Mouse (Mus musculus): ENCODE results near the gene Timp2. TPM values are rescaled to one million over a fixed set of nuclear protein-coding genes. Genes with fewer than 3 reads are reported as not detected.
A peak's percentile ranks its signal among the peaks of the same experiment; 100 is the strongest.

The Timp2 gene
- total and polyA plus RNA-seq, 2 experiments from 2014 or later: 118 to 170 TPM

- no peak overlapping the region for H3K9ac ChIP-seq (replicated peaks; ENCODE audit: low read length)
- peaks cover 27% of the 10 kb centered on the region for H3K4me1 ChIP-seq (ENCODE audit: insufficient read depth, low read length)
- no peaks in the 10 kb centered on the region for H3K36me3 ChIP-seq (ENCODE audit: insufficient read depth, low read length)
- no peak overlapping the region for H3K4me3 ChIP-seq (ENCODE audit: low read length)
- TF ChIP-seq CTCF (IDR thresholded peaks at IDR 0.05; ENCODE audit: low read depth): no peak
- ATAC-seq (no peak), DNase-seq (ENCODE audit: low spot score) (no peak)
- WGBS: 88% methylated on average over 14 of the region's 14 CpGs
- no peaks in the 10 kb centered on the region for H3K9me3 ChIP-seq (ENCODE audit: low read length)
- H3K27ac ChIP-seq: no peak overlapping the region
- no peaks in the 10 kb centered on the region for H3K27me3 ChIP-seq (ENCODE audit: insufficient read depth, low read length)
- H3K4me2 ChIP-seq (ENCODE audit: low read depth, low read length): no peak overlapping the region
Measured at GRCm38 (mm10) chr11:118330361-118330760, 25.2 kb downstream of the Timp2 start.

GRCm38 (mm10) chr11:118328947-118329346, 26.6 kb downstream of the Timp2 start:
- Histone ChIP-seq H3K27ac (peak overlapping the region; percentile 86; the same call in 1 of the 2 replicates), H3K4me1 (ENCODE audit: insufficient read depth, low read length) (peaks cover 27% of the 10 kb centered on the region), H3K27me3 (ENCODE audit: insufficient read depth, low read length) (no peaks in the 10 kb centered on the region), H3K9ac (replicated peaks; ENCODE audit: low read length) (no peak overlapping the region), H3K4me2 (ENCODE audit: low read depth, low read length) (no peak overlapping the region), H3K4me3 (ENCODE audit: low read length) (no peak overlapping the region), H3K9me3 (ENCODE audit: low read length) (no peaks in the 10 kb centered on the region), H3K36me3 (ENCODE audit: insufficient read depth, low read length) (no peaks in the 10 kb centered on the region)
- 84% methylated on average over 5 of the region's 5 CpGs for WGBS
- TF ChIP-seq CTCF (IDR thresholded peaks at IDR 0.05; ENCODE audit: low read depth): no peak
- ATAC-seq: no peak
- DNase-seq (ENCODE audit: low spot score): no peak

- peak overlapping the region; percentile 86 for H3K27ac ChIP-seq
Measured at GRCm38 (mm10) chr11:118328511-118328910, 27.0 kb downstream of the Timp2 start.

GRCm38 (mm10) chr11:118326991-118327971, 28.3 kb downstream of the Timp2 start:
- peak; percentile 94 for DNase-seq (ENCODE audit: low spot score)
- Histone ChIP-seq H3K27ac (peak overlapping the region; percentile 86), H3K4me1 (ENCODE audit: insufficient read depth, low read length) (peaks cover 30% of the 10 kb centered on the region), H3K4me2 (ENCODE audit: low read depth, low read length) (peak overlapping the region; percentile 36), H3K36me3 (ENCODE audit: insufficient read depth, low read length) (no peaks in the 10 kb centered on the region), H3K9ac (replicated peaks; ENCODE audit: low read length) (peak overlapping the region; percentile 33), H3K27me3 (ENCODE audit: insufficient read depth, low read length) (no peaks in the 10 kb centered on the region), H3K4me3 (ENCODE audit: low read length) (no peak overlapping the region), H3K9me3 (ENCODE audit: low read length) (no peaks in the 10 kb centered on the region)
- ATAC-seq: peak; percentile 92
- WGBS: 22% methylated on average over 24 of the region's 24 CpGs
- no peak for TF ChIP-seq CTCF (IDR thresholded peaks at IDR 0.05; ENCODE audit: low read depth)

More at GRCm38 (mm10) chr11:118328511-118328910, 27.0 kb downstream of the Timp2 start:
- 93% methylated on average over 6 of the region's 6 CpGs for WGBS
- H3K27me3 ChIP-seq (ENCODE audit: insufficient read depth, low read length): no peaks in the 10 kb centered on the region
- H3K4me2 ChIP-seq (ENCODE audit: low read depth, low read length): no peak overlapping the region
- ATAC-seq (no peak), DNase-seq (ENCODE audit: low spot score) (no peak)
- H3K9ac ChIP-seq (replicated peaks; ENCODE audit: low read length): no peak overlapping the region
- no peak for TF ChIP-seq CTCF (IDR thresholded peaks at IDR 0.05; ENCODE audit: low read depth)
- H3K36me3 ChIP-seq (ENCODE audit: insufficient read depth, low read length): no peaks in the 10 kb centered on the region
- peaks cover 27% of the 10 kb centered on the region for H3K4me1 ChIP-seq (ENCODE audit: insufficient read depth, low read length)
- H3K4me3 ChIP-seq (ENCODE audit: low read length): no peak overlapping the region
- no peaks in the 10 kb centered on the region for H3K9me3 ChIP-seq (ENCODE audit: low read length)

GRCm38 (mm10) chr11:118326491-118326890, 29.0 kb downstream of the Timp2 start:
- WGBS: 87% methylated on average over 4 of the region's 4 CpGs
- H3K4me1 ChIP-seq (ENCODE audit: insufficient read depth, low read length): peaks cover 30% of the 10 kb centered on the region
- H3K9ac ChIP-seq (replicated peaks; ENCODE audit: low read length): no peak overlapping the region

GRCm38 (mm10) chr11:118324541-118324940, 31.0 kb downstream of the Timp2 start:
- ATAC-seq (no peak), DNase-seq (ENCODE audit: low spot score) (no peak)
- H3K4me1 ChIP-seq (ENCODE audit: insufficient read depth, low read length): peaks cover 30% of the 10 kb centered on the region
- H3K4me2 ChIP-seq (ENCODE audit: low read depth, low read length): no peak overlapping the region
- H3K36me3 ChIP-seq (ENCODE audit: insufficient read depth, low read length): no peaks in the 10 kb centered on the region
- WGBS: 75% methylated on average over 5 of the region's 5 CpGs
- H3K9me3 ChIP-seq (ENCODE audit: low read length): no peaks in the 10 kb centered on the region
- no peak overlapping the region for H3K27ac ChIP-seq
- TF ChIP-seq CTCF (IDR thresholded peaks at IDR 0.05; ENCODE audit: low read depth): no peak
- no peak overlapping the region for H3K9ac ChIP-seq (replicated peaks; ENCODE audit: low read length)
- no peaks in the 10 kb centered on the region for H3K27me3 ChIP-seq (ENCODE audit: insufficient read depth, low read length)
- H3K4me3 ChIP-seq (ENCODE audit: low read length): no peak overlapping the region

More at GRCm38 (mm10) chr11:118326491-118326890, 29.0 kb downstream of the Timp2 start:
- H3K4me2 ChIP-seq (ENCODE audit: low read depth, low read length): no peak overlapping the region
- no peak for TF ChIP-seq CTCF (IDR thresholded peaks at IDR 0.05; ENCODE audit: low read depth)
- no peak overlapping the region for H3K4me3 ChIP-seq (ENCODE audit: low read length)
- no peak for DNase-seq (ENCODE audit: low spot score)
- no peaks in the 10 kb centered on the region for H3K27me3 ChIP-seq (ENCODE audit: insufficient read depth, low read length)
- H3K36me3 ChIP-seq (ENCODE audit: insufficient read depth, low read length): no peaks in the 10 kb centered on the region
- ATAC-seq: no peak
- no peaks in the 10 kb centered on the region for H3K9me3 ChIP-seq (ENCODE audit: low read length)
- peak overlapping the region; percentile 86 for H3K27ac ChIP-seq
